Mouse (Mus musculus) hindbrain, embryonic 16.5 days (tissue): ENCODE measurements around the gene Gnl1. TPM values are rescaled to one million over a fixed set of nuclear protein-coding genes. Genes with fewer than 3 reads are reported as not detected.
A peak's percentile ranks its signal among the peaks of the same experiment; 100 is the strongest.

Source experiments
- ATAC-seq: fragments of 200-750 bp; cut with Nextera tagmentation; 2 replicates; pipeline ENCODE4 v1.8.0; 2017; ENCODE audit warnings: moderate TSS enrichment, moderate library complexity
- H3K27ac ChIP-seq: fragments of 300-500 bp; sonication (generic); 2 replicates; pipeline ENCODE4 v1.5.1; 2014; ENCODE audit warnings: low read depth, mild to moderate bottlenecking, control low read depth, low read length, moderate library complexity
- H3K27me3 ChIP-seq: fragments of 300-500 bp; sonication (generic); replicated peaks from 2 replicates; pipeline ENCODE4 v1.6.1; 2014; ENCODE audit warnings: low read length; ENCODE audit not compliant: control insufficient read depth, insufficient read depth
- H3K36me3 ChIP-seq: fragments of 300-500 bp; sonication (generic); 2 replicates; pipeline ENCODE4 v1.6.1; 2014; ENCODE audit warnings: mild to moderate bottlenecking, low read length, moderate library complexity, mixed read lengths; ENCODE audit not compliant: control insufficient read depth, insufficient read depth
- H3K4me1 ChIP-seq: fragments of 300-500 bp; sonication (generic); 2 replicates; pipeline ENCODE4 v1.6.1; 2014; ENCODE audit warnings: low read depth, low read length; ENCODE audit not compliant: control insufficient read depth, insufficient read depth
- H3K4me2 ChIP-seq: fragments of 300-500 bp; sonication (generic); 2 replicates; pipeline ENCODE4 v1.6.1; 2014; ENCODE audit warnings: mild to moderate bottlenecking, low read length, control low read depth, moderate library complexity
- H3K4me3 ChIP-seq: fragments of 300-500 bp; sonication (generic); 2 replicates; pipeline ENCODE4 v1.5.1; 2014; ENCODE audit warnings: mild to moderate bottlenecking, low read length, control low read depth, moderate library complexity
- H3K9ac ChIP-seq: fragments of 300-500 bp; sonication (generic); 2 replicates; pipeline ENCODE4 v1.6.1; 2014; ENCODE audit warnings: low read depth, mild to moderate bottlenecking, control low read depth, low read length, moderate library complexity
- H3K9me3 ChIP-seq: fragments of 300-500 bp; sonication (generic); 2 replicates; pipeline ENCODE4 v1.6.1; 2014; ENCODE audit warnings: mild to moderate bottlenecking, low read length, moderate library complexity; ENCODE audit not compliant: control insufficient read depth
- WGBS: fragments of 180-500 bp; shearing (Covaris S2); extraction: QIAGEN DNeasy Blood & Tissue Kit; methylation state at CpG from one replicate; pipeline ENCODE4 v1.1.7; 2014; 5-methylcytosine and 5-hydroxymethylcytosine counted together
- polyA plus RNA-seq: library from polyadenylated mRNA; unstranded; fragments of >200 nt; fragmentation: Nextera tagmentation; extraction: Ambion mirVana; gene quantifications from 2 replicates; pipeline ENCODE4 v1.2.1, GENCODE M21; 2015

The Gnl1 gene
- polyA plus RNA-seq, 1 experiment from 2014 or later: 74.1 TPM

DNA sequence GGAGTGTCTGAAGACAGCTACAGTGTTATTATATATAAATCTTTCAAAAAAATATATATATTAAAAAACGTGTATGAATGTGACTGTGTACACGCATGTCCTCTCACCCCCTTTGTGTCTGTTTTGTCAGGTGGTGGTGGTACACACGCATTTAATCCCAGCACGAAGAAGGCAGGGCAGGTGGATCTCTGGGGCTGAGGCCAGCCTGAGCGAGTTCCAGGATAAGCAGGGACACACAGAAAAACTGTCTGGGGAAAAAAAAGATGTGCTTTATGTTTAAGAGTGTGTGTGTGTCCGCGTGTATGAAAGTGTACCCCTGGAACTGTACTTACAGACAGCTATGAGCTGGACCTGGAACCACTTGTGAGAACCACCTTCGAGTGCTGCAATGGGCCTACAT is 25.0 kb upstream of the Gnl1 start:
- no peak overlapping the region for H3K4me2 ChIP-seq
- H3K9me3 ChIP-seq: no peaks in the 10 kb centered on the region
- ATAC-seq: no peak
- H3K4me1 ChIP-seq: no peaks in the 10 kb centered on the region
- H3K4me3 ChIP-seq: no peak overlapping the region
- H3K36me3 ChIP-seq: peaks cover 33% of the 10 kb centered on the region
- no peak overlapping the region for H3K9ac ChIP-seq
- H3K27ac ChIP-seq: no peak overlapping the region
- H3K27me3 ChIP-seq: no peaks in the 10 kb centered on the region
- 78% methylated on average over 8 of the region's 8 CpGs for whole genome bisulfite sequencing

DNA sequence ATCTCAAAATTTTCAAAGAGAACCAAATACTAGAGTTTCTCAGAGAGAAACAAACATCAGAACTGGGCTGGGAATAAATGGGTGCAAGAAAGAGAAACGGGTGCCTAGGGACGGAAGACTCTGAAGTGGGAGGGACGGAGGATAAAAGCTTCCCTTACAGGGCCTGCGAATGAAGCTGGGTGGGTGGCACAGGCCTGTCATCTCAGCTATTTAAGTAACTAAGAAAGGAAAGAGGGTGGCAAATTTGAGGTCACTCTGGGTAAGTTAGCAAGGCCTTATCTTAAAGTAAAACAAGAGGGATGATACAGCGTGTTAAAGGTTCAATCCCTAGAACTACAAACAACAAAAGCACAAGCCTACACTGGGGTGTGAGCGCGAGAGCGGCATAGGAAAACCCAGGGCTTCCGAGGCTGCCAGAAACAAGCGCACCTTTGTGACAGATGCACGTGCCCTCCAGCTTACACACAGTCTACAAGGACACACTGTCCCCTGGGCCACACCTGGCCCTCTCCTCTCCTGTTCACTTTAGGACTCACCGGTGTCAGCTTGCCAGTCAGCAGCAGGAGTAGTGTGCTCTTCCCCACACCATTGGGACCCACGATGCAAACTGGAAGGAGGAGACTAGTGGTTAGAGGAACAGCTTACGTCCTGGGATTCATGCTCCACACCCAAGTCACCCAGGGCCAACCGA is 21.0 kb upstream of the Gnl1 start:
- H3K4me3 ChIP-seq: no peak overlapping the region
- no peak overlapping the region for H3K4me2 ChIP-seq
- no peaks in the 10 kb centered on the region for H3K4me1 ChIP-seq
- 97% methylated on average over 15 of the region's 15 CpGs for WGBS
- H3K27ac ChIP-seq: no peak overlapping the region
- H3K9me3 ChIP-seq: no peaks in the 10 kb centered on the region
- no peak for ATAC-seq
- H3K36me3 ChIP-seq: peaks cover 65% of the 10 kb centered on the region
- H3K27me3 ChIP-seq: no peaks in the 10 kb centered on the region
- H3K9ac ChIP-seq: no peak overlapping the region

DNA sequence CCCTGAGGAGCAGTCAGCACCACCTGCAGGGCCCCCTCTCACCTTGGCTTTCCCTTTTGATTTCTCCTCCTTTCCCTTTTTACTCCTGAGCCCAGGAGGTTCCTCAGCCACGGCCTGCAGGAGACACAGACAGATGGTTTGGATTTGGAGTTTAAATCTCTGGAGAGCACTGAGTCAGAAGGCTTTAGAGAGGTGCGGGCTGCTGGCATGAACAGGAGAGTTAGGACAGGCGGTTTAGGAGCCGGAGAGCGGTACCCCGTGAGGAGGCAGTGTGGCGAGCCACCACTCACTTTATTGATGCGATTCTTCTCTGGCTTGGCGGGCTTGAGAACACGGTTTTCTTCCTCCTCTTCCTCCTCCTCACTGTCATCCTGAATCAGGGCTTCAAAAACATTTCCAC is 16.4 kb upstream of the Gnl1 start:
- WGBS: 88% methylated on average over 10 of the region's 10 CpGs
- no peak for ATAC-seq
- H3K4me3 ChIP-seq: no peak overlapping the region
- peaks cover 6% of the 10 kb centered on the region for H3K4me1 ChIP-seq
- peaks cover 45% of the 10 kb centered on the region for H3K36me3 ChIP-seq
- H3K27ac ChIP-seq: no peak overlapping the region
- no peak overlapping the region for H3K4me2 ChIP-seq
- no peaks in the 10 kb centered on the region for H3K27me3 ChIP-seq
- H3K9ac ChIP-seq: no peak overlapping the region
- no peaks in the 10 kb centered on the region for H3K9me3 ChIP-seq

DNA sequence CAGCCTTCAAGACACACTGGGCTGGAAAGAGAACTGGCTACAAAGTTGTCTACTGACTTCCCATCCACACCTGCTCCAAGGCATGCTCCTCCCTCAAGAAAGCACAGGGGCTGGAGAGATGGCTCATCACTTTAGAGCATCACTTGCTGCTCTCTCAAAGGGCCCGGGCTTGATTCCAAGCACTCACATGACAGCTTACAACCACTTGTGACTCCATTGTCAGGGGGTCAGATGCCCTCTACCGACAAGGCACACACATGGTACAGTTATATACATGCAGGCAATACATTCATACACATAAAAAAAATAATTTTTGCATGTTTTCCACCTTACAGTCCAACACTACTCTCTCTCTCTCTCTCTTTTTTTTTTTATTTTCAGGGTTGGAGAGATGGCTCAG is 12.0 kb upstream of the Gnl1 start:
- Histone ChIP-seq H3K36me3 (peaks cover 13% of the 10 kb centered on the region), H3K9me3 (no peaks in the 10 kb centered on the region), H3K27ac (no peak overlapping the region), H3K4me1 (peaks cover 21% of the 10 kb centered on the region), H3K4me2 (no peak overlapping the region), H3K9ac (no peak overlapping the region), H3K27me3 (no peaks in the 10 kb centered on the region), H3K4me3 (no peak overlapping the region)
- ATAC-seq: no peak
- WGBS: 92% methylated on average over 2 of the region's 2 CpGs

DNA sequence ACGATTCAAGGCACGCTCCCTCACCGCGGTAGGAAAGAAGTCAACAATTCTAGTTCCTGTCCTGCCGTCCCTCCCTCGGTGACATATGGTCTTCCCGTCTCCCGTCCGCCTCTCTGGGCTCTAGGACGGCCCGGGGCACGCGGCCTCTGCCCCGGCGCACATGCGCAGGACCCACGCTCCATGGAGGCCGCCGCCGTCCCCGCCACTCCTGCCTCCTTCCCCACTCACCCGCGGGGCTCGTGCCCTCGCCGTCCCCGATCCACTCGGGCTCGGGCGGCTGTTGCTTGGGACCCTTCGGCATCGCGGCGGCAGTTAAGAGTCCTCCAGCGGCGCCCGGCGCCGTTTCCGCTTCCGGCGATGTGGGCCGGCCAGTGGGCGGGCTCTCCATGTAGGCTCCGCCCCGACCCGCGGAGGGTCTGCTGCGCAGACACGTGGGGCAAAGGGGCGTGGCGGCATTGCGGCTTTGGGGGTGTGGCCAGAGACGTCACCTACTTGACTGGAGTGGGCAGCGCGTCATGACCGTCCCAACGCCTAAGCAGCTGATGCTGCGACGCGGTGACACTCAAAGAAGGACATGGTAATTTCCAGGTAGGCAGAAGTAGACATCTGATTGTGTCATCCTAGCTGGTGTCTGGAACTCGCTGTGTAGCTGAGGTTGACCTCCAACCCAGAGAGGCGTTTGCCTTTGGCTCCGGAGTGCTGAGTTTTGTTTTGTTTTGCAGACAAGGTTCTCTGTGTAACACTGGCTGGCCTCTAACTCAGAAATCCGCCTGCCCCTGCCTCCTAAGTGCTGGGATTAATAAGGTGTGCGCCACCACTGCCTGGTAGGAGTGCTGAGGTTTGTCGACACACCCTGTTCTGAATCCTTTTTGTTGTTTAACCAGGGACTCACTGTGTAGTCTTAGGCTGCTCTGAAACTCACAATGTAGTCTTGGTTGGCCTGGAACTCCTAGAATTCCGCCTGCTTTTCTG is 9.9 kb upstream of the Gnl1 start, which contains the start of gene Abcf1:
Abcf1 (minus strand) TSS at position 344 of the 972 bp plus-strand sequence.
- peak within 1 kb of the TSS; percentile 86 for H3K9ac ChIP-seq
- H3K4me2 ChIP-seq: peak within 1 kb of the TSS; percentile 70
- H3K4me3 ChIP-seq: peak within 1 kb of the TSS; percentile 90
- under 1% methylated on average over 68 of the region's 68 CpGs for WGBS
- peak within 1 kb of the TSS; percentile 85 for H3K27ac ChIP-seq
- no peaks in the 10 kb centered on the region for H3K27me3 ChIP-seq
- peaks cover 10% of the 10 kb centered on the region for H3K36me3 ChIP-seq
- peaks cover 21% of the 10 kb centered on the region for H3K4me1 ChIP-seq
- peak; percentile 97 for ATAC-seq
- H3K9me3 ChIP-seq: no peaks in the 10 kb centered on the region

DNA sequence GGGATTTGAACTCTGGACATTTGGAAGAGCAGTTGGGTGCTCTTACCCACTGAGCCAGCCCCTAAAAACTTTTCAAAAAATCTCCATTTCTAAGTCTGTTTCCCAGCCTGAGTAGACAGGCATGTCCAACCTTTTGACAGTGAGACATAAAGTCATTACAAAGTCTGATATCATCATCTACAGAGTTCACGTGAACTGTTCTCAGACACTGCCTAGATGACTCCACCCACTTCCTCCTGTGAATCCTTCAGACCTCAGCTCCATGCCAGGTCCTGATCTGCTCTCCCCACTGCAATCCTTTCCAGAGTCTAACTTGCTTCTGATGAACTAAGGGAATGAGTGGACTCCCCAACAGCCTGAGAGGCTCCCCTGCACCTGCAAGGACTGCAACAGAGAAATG is 7.5 kb upstream of the Gnl1 start:
- no peaks in the 10 kb centered on the region for H3K9me3 ChIP-seq
- no peak overlapping the region for H3K4me3 ChIP-seq
- no peak overlapping the region for H3K4me2 ChIP-seq
- H3K4me1 ChIP-seq: peaks cover 21% of the 10 kb centered on the region
- H3K27me3 ChIP-seq: no peaks in the 10 kb centered on the region
- 50% methylated on average over 1 of the region's 1 CpGs for WGBS
- H3K36me3 ChIP-seq: peaks cover 15% of the 10 kb centered on the region
- no peak for ATAC-seq
- H3K9ac ChIP-seq: no peak overlapping the region
- no peak overlapping the region for H3K27ac ChIP-seq

DNA sequence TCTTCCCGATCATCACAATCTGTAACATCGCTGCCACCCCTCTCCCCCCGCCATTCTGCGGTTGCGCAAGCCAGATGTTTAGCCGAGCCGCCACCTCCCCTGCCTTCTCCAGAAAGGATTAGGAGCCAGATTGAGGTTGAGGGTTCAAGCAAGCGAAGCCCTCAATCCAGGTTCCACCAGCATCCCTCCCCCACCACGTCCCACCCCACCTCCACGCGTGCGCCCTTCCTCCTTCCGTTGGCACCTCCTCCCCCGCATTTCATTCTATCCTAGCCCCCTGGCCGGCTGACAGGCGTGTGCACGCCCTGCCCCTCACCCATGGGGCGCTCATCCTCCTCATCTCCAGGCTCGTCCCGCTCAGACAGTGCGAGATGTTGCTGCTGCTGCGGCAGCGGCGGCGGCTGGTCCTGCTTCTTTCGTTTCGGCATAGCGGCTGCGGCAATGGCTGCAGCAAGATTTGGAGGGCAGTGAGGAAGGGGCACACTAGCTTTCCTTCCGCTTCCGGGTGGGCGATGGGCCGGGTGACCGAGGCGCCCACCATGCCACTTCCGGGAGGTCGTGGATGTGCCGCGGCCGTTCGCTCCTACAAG is 745 bp upstream of the Gnl1 start:
- 1% methylated on average over 41 of the region's 41 CpGs for WGBS
- Histone ChIP-seq H3K36me3 (peaks cover 23% of the 10 kb centered on the region), H3K9ac (peak overlapping the region; percentile 83), H3K4me2 (peak overlapping the region; percentile 77), H3K27me3 (no peaks in the 10 kb centered on the region), H3K4me3 (peak overlapping the region; percentile 97), H3K27ac (peak overlapping the region; percentile 96), H3K4me1 (peaks cover 19% of the 10 kb centered on the region), H3K9me3 (no peaks in the 10 kb centered on the region)
- ATAC-seq: peak; percentile 90

DNA sequence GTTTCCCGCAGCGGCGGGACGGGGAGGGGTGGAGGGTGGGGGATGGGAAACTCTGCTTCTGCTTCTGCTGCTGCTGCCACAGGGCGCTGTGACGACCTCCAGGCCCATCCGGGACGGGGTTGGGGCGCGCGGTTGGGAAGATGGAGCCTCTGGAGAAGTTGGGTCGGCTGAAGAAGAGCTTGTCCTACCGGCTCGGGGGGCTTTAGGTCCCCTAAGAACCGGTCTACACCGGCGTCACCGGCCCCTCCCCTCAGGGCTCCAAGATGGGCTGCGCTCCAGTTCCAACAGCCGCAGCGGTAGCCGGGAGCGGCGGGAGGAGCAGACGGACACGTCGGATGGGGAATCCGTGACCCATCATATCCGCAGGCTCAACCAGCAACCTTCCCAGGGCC is 708 bp downstream of the Gnl1 start:
- Histone ChIP-seq H3K9me3 (no peaks in the 10 kb centered on the region), H3K4me1 (peaks cover 19% of the 10 kb centered on the region), H3K36me3 (peaks cover 21% of the 10 kb centered on the region), H3K4me2 (peak overlapping the region; percentile 77), H3K4me3 (peak overlapping the region; percentile 97), H3K27me3 (no peaks in the 10 kb centered on the region), H3K9ac (peak overlapping the region; percentile 83), H3K27ac (peak overlapping the region; percentile 96)
- peak; percentile 41 for ATAC-seq
- 0% methylated on average over 25 of the region's 29 CpGs for WGBS

DNA sequence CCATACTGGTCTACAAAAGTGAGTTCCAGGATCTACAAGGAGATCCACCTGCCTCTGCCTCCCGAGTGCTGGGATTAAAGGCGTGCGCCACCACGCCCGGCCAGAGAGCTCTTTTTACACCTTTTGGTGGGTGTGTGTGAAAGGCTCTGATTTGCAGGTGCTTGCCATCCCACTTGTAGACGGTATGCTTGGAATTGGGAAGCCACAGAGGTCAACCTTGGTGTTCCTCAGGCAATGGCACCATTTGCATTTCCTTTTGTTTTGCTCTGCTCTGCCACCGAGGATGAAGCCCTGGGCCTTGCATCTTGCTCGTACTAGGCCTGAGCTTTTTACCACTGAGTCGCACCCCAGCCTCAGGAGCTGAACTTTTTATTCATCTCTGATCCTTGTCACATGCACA is 2.1 kb downstream of the Gnl1 start:
- 88% methylated on average over 9 of the region's 9 CpGs for WGBS
- Histone ChIP-seq H3K27me3 (no peaks in the 10 kb centered on the region), H3K27ac (no peak overlapping the region), H3K4me2 (no peak overlapping the region), H3K4me3 (no peak overlapping the region), H3K9me3 (no peaks in the 10 kb centered on the region), H3K36me3 (peaks cover 19% of the 10 kb centered on the region), H3K4me1 (peaks cover 19% of the 10 kb centered on the region), H3K9ac (no peak overlapping the region)
- ATAC-seq: no peak
